Mouse (Mus musculus) regulatory T cell (primary cell): Measurements from ENCODE around the gene Gfer.
"Not testable (repeated sequence)": the region's sequence is repeated elsewhere in the genome, so short reads cannot be mapped to it uniquely, and the experiment has no call there.

Experiments used
- in situ Hi-C: fragments of 300-600 bp; cut with MboI, MseI; formaldehyde crosslinking; loops from one replicate; pipeline ENCODE4 v1.15.1; 2025; ENCODE audit warnings: high pct_unique_total_duplicates

The Gfer gene

GRCm38 (mm10) chr17:24687146-24687595 is 8.8 kb downstream of the Gfer start:
- in situ Hi-C loops = no loop called here

DNA sequence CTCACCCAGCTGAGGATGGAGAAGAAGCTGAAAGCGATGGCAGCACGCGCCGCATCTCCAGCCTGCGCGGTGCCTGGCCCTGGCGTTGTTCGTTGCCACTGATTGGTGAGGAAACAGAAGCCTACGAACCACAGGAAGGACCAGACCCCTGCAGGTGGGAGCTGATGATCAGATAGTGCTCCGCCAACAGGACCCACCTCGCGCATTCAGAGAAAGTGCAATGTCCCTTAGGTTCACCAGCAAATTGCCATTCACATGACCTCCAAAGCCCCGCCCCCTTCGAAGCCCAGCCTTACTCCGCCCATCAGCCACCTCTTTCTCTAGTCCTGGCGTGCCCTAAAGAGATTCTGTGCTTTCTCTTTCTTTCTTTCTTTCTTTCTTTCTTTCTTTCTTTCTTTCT is 9.4 kb downstream of the Gfer start:
- in situ Hi-C loops = no loop called here

- in situ Hi-C loops = no loop called here
Observed at GRCm38 (mm10) chr17:24677500-24678080, 18.4 kb downstream of the Gfer start.

GRCm38 (mm10) chr17:24676877-24677276 is 19.1 kb downstream of the Gfer start:
- in situ Hi-C loops = no loop called here

DNA sequence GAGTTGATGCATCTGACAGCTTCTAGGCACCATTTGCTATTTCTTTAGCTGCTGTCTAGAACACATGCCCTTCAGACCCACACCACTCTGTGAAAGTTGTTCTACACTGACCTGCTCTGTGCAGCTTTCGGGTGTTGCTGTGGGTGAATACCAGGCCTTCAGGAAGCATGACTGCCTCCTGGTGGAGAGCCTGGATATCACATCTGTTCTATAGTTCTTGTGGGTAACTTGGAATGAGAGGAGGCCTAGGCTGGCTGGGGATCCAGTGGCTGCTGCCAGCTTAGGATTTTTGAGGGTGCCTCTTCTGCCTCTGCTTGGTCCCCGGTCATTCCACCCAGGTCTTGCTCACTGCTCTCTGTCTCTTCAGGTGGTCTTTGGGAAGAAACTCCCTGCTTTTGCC is 19.8 kb downstream of the Gfer start:
- in situ Hi-C loops = no loop called here

GRCm38 (mm10) chr17:24674277-24674676 is 21.7 kb downstream of the Gfer start:
- in situ Hi-C loops = no loop called here

DNA sequence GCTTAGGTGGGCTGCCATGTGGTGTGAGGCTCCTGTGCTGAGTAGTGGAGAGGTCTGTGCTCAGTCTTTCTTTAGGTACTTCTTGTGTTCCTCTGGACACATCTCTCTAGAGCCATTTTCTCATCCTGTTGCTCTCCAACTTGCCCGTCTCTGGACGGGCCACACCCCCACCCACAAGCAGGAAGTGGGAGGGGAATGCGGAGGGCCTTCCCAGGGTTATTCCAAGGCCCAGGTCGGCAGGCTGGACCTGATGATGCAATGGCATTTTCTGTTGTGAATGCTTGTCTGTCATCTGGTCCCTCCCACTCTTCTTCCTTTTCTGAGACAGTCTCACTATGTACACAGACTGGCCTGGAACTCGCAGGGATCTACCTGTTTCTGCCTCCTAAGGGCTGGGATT is 23.8 kb downstream of the Gfer start:
- in situ Hi-C loops = no loop called here

DNA sequence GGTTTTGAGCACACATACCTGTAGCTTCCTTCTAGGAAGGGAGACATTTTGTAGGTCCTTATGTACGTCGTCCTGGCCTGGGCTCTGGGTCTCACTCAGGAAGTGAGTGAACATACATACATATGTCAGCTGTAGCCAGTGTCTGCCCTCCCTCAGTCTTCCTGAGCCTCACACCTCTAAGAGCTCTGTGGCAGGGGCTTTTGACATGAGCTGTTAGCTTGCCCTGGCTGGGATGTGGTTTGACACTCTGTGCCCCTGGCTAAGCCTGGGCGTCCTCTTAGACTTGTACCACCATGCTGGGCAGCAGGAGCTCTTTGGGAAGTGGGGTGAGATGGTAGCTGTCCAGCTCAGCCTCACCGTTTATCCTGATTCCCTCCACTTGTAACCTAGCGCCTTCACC is 24.6 kb downstream of the Gfer start:
- in situ Hi-C loops = no loop called here

DNA sequence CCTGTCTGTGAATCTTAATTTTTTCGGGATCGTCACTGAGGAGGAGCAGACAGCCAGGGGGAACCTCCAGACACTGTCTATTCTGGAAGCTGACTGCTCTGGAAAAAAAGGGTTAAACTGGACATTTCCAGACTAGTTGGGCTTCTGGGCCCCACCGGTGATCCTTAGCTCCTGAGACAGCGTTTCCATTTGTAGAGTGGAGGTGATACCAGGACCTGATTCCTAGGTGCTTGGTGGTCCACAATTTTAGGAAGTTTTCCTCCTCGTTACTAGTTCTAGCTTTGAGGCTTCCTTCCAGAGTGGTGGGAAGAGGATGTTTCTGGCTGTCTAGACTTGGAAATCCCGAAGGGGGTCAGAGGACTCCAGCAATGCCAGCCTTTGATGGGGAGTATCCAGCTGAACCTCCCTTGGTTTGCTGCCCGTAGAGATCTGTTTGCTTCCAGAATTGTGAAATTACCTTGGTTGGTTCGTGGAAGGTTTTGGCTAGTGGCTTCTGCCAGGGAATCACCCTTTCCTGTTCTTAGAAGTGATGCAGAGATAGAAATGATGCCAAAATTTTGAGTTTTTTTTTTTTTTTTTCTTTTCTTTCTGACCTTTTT is 25.6 kb downstream of the Gfer start:
- in situ Hi-C loops = no loop called here

DNA sequence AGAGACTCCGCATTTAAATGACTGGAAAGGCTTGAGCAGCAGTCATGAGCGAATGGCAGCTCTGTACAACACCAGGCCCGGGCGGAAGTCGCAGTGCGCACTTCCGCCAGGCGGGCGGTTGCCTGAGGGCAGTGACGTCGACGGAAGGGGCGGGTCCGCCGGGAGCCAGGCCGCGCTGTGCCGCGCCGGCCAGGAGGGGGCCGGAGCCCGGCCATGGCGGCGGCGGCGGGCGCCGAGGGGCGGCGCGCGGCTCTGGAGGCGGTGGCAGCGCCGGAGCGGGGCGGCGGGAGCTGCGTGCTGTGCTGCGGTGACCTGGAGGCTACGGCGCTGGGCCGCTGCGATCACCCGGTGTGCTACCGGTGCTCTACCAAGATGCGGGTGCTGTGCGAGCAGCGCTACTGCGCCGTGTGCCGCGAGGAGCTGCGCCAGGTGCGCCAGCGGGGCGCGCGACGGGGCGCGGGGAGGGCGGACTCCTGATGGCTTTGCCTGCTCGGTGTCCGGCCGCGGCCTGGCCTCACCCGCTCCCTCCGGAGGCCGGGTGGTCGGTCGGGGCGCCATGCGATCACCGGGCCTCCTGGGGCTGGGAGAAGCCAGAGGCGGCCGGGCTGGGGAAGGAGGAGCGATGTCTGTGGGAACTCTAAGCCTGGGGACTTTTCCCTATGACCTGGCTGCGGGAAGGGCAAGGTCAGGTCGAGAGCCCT is 26.3 kb downstream of the Gfer start, which contains the start of gene Zfp598:
Gene Zfp598, plus strand, starts transcription at position 143 of the 701 bp plus-strand sequence.
- in situ Hi-C loops = no loop called here

DNA sequence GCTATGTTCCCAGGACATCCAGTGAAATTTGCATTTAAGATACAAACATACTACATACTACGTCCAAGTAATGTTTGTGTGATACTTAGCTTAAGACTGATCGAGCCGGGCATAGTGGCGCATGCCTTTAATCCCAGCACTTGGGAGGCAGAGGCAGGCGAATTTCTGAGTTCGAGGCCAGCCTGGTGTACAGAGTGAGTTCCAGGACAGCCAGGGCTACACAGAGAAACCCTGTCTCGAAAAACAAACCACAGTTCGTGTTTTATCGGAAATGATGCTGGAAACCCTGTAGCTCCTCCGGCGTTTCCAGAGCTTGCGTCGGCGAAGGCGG is 26.8 kb downstream of the Gfer start:
- in situ Hi-C loops = not testable (repeated sequence)

- in situ Hi-C loops = no loop called here
Observed at GRCm38 (mm10) chr17:24667416-24667815, 28.5 kb downstream of the Gfer start.

- in situ Hi-C loops = not testable (repeated sequence)
Observed at GRCm38 (mm10) chr17:24667011-24667410, 28.9 kb downstream of the Gfer start.

DNA sequence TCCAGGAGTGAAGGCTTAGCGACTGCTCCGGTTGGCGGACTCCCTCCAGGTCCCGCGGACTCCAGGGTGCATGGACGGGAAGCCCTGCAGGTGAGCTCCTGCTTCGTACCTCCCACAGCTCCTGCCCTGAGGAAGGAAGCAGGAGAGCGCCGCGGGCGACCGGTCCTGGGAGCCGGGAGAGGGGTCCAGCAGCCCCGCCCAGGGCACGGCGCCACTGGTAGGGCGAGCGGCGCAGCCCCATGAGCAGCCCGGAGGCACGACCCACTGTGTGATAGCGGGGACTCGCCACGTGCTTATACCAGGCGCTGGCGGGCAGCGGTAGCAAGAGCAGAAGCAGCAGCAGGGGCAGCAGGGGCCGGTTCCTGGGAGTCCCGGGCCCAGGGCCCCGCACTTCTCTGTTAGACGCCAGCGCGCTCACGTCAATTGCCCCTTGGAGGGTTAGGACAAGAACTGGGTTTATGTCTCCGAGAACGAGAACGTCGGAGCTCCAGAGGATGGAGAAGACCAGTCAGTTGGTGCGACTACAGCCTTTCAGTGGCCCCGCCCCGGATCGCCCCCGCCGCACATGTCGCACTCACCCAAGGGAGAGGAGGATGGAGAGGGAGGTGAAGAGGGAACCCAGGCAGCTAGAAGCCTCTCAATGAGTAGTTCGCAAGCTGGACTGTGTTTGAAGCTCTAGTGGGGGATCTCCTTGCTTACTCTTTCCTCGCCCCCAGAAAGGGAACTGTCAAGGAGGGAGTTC is 37.8 kb downstream of the Gfer start, which contains the start of gene Npw:
Gene Npw, minus strand, starts transcription at position 441 of the 742 bp plus-strand sequence.
- in situ Hi-C loops = no loop called here

- in situ Hi-C loops = no loop called here
Observed at GRCm38 (mm10) chr17:24654969-24655368, 41.0 kb downstream of the Gfer start.

GRCm38 (mm10) chr17:24653967-24654710 is 41.8 kb downstream of the Gfer start:
- in situ Hi-C loops = no loop called here

DNA sequence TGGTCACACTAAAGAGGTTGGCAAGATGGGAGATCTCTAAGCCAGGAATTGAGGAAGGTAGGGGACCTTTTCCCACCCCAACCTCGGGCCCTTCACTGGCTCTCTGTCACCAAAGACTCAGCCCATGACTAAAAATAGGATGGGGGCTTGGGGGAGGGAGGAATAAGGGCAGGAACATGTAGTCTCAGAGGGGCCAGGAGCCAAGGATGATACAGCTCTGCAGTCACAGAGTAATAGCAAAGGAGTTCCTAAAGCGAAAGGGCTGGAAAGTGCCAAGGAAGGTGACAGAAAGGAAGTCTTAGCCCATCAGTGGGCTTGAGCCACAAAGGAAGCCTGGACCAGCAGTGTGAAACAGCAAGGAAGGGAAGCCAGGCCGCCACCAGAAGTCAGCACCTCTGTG is 44.1 kb downstream of the Gfer start:
- in situ Hi-C loops = no loop called here

DNA sequence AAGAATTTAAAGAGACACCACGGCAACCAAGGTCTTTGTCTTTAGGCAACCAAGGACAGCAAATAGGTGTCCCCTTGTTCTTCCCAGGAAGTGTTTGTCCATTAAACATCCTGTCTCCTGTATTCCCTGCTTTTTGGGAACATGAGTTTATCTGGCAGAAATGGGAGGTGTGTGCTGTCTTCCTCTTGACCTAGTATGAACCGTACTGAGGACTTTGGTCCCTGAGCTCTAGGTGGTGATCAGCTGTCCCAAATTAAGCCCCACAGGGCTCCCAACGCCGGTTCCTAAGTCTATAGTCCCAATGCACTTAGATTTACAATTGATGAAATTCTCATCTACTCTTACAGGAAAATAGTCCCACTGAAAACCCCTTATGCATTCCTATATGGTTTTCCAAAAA is 45.2 kb downstream of the Gfer start:
- in situ Hi-C loops = no loop called here

DNA sequence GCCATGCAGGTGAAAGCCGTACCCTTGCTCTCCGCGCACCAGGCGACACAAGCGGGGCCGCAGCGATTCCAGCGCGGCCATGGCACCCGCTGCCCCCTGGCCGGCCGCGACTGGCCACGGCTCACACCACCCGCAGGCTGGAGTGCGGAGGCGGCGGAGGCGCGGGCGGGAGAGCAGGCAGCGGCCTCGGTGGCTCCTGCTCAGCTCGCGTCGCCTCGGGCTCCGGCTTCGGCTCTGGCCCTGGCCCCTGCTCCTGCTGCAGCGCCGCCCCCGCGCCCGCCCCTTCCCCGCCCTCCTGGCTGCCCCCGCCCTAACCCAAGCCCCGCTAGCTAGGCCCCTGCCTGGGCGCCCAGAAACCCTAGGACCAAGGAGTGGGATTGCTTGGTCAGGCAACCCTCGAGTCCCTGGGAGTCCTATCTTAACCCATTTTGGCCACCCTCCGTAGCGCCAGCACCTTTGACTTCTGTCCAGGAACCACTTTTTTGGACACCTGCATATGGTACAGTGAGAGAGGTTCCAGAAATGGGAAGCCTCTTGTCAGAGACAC is 45.8 kb downstream of the Gfer start, which contains the start of gene Slc9a3r2:
Gene Slc9a3r2, minus strand, starts transcription at position 258 of the 547 bp plus-strand sequence.
- in situ Hi-C loops = no loop called here

DNA sequence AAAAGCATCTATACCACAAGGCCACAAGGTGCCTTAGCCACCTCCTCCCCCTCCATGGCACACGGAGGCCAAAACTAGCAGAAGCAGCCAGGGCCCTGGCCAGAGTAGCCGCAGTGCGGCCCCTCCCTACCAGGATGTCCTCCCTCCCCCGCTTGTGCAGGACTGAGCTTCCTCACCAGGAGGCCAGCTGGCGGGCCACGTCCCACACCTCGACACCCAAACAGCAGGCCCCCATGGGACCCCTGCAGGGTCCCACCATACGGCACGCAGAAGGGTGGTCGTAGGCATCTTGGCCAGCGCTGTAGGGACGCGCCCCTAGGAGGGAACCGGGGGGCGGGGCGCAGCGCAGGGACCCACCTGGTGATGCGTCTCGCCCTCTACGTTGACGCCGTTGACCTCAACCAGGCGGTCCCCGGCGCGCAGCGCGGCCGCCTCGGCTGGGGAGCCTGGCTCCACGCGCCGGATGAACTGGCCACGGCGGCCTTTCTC is 46.3 kb downstream of the Gfer start:
- in situ Hi-C loops = no loop called here

DNA sequence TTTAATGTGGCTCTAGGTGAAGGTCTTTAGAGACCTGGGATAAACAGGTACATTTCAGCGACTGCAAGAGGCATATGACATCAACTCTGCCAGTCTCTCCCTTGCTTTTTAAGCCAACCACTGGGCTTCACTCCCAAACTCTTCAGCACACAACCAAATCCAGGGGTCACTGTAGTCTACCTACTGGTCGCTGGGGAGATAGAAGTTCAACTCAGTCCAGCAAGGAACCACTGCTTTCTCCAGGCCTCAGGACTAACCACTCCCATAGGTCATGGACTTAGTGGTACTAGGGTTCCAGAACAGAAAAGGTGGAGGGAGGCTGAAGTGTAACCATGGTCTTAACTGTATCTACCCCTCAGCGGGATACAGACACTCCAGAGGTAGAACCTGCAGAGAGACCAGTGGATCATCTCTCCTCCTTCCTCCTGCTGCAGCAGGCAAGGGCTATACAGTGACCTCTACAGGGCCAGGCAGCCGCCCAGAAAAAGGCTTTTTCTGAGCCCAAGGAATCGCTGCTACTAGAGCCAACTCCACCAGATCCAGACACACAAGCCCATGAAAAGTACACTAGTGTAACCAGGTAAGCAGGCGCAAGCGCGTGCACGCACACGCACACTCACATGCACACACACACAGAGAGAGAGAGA is 47.1 kb downstream of the Gfer start:
- in situ Hi-C loops = no loop called here
